In the genomic region with DNA sequence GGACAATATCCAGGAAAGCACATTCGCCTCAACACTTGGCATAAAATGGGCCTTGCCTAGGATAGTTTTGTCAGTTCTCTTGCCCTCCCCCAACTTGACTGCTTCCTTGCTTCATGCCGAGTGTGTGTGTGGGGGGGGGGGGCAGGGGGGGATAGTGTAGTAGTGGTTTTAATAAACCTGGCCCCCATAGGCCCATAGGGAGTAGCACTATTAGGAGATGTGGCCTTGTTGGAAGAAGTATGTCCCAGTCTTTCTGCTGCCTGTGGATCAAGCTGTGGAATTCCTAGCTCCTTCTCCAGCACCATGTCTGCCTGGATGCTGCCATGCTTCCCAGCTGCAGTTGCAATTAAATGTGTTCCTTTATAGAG, we compare ENCODE assay signal across 10 mouse cellular contexts.
DNase-seq lines count a peak whose midpoint lies in the region; ATAC-seq and TF ChIP-seq lines count a peak whose summit lies in the region.
"Had no signal": no experiment of that assay in that cellular context is flagged by ENCODE, and none has a peak within 500 bp of the region (broad histone marks: within the 10 kb centered on the region; RNA-seq: fewer than 3 reads in every experiment).

No protein-coding gene starts in this region.

- no peaks in the 10 kb centered on the region for H3K36me3 ChIP-seq in kidney, embryonic 15.5 days
- no peaks in the 10 kb centered on the region for H3K36me3 ChIP-seq in forebrain, embryonic 12.5 days (replicated peaks)
- H3K36me3 ChIP-seq in limb, embryonic 10.5 days, result no peaks in the 10 kb centered on the region; the same call in 1 of the 2 replicates
- H3K36me3 ChIP-seq in neural tube, embryonic 13.5 days, result no peaks in the 10 kb centered on the region
- no peaks in the 10 kb centered on the region for H3K36me3 ChIP-seq in stomach, postnatal 0 days (ENCODE audit: control insufficient read depth, insufficient read depth, low read length)
- H3K36me3 ChIP-seq in kidney, embryonic 14.5 days (ENCODE audit: control insufficient read depth, insufficient read depth, low read length), result no peaks in the 10 kb centered on the region

- H3K4me2 ChIP-seq in kidney, embryonic 15.5 days, result 0 out of 2 replicates have a peak overlapping the region, but pooled peaks have one; percentile 20
- peak overlapping the region; percentile 20 for H3K4me2 ChIP-seq in forebrain, embryonic 12.5 days
- peak overlapping the region; percentile 35; the same call in 1 of the 2 replicates for H3K4me2 ChIP-seq in neural tube, embryonic 13.5 days
- H3K4me2 ChIP-seq in stomach, postnatal 0 days (replicated peaks; ENCODE audit: low read depth), result no peak overlapping the region
- no peak overlapping the region; the same call in 1 of the 2 replicates for H3K4me2 ChIP-seq in kidney, embryonic 14.5 days (replicated peaks; ENCODE audit: low read depth, low read length)

- H3K9ac ChIP-seq in kidney, embryonic 15.5 days, result no peak overlapping the region
- no peak overlapping the region for H3K9ac ChIP-seq in forebrain, embryonic 12.5 days
- no peak overlapping the region for H3K9ac ChIP-seq in neural tube, embryonic 13.5 days
- H3K9ac ChIP-seq in stomach, postnatal 0 days (ENCODE audit: low read length), result no peak overlapping the region
- no peak overlapping the region for H3K9ac ChIP-seq in kidney, embryonic 14.5 days (ENCODE audit: low read depth, low read length)

- H3K27ac ChIP-seq in kidney, embryonic 15.5 days, result no peak overlapping the region
- no peak overlapping the region for H3K27ac ChIP-seq in forebrain, embryonic 12.5 days
- H3K27ac ChIP-seq in limb, embryonic 10.5 days, result peak overlapping the region; percentile 84
- peak overlapping the region; percentile 82 for H3K27ac ChIP-seq in neural tube, embryonic 13.5 days (replicated peaks)
- no peak overlapping the region for H3K27ac ChIP-seq in stomach, postnatal 0 days (replicated peaks)
- H3K27ac ChIP-seq in kidney, embryonic 14.5 days (ENCODE audit: low read depth, low read length), result no peak overlapping the region

- no peaks in the 10 kb centered on the region for H3K9me3 ChIP-seq in kidney, embryonic 15.5 days (replicated peaks)
- H3K9me3 ChIP-seq in forebrain, embryonic 12.5 days, result no peaks in the 10 kb centered on the region
- no peaks in the 10 kb centered on the region for H3K9me3 ChIP-seq in limb, embryonic 10.5 days (replicated peaks)
- H3K9me3 ChIP-seq in neural tube, embryonic 13.5 days, result no peaks in the 10 kb centered on the region
- H3K9me3 ChIP-seq in stomach, postnatal 0 days (ENCODE audit: control insufficient read depth, low read length), result no peaks in the 10 kb centered on the region
- H3K9me3 ChIP-seq in kidney, embryonic 14.5 days (ENCODE audit: control insufficient read depth, low read length), result no peaks in the 10 kb centered on the region

- H3K4me1 ChIP-seq in kidney, embryonic 15.5 days, result peaks cover 18% of the 10 kb centered on the region; the same call in 1 of the 2 replicates
- peaks cover 15% of the 10 kb centered on the region for H3K4me1 ChIP-seq in forebrain, embryonic 12.5 days
- peaks cover 38% of the 10 kb centered on the region for H3K4me1 ChIP-seq in limb, embryonic 10.5 days
- H3K4me1 ChIP-seq in neural tube, embryonic 13.5 days (replicated peaks), result peaks cover 34% of the 10 kb centered on the region
- no peaks in the 10 kb centered on the region for H3K4me1 ChIP-seq in stomach, postnatal 0 days (replicated peaks; ENCODE audit: control insufficient read depth, insufficient read depth)
- H3K4me1 ChIP-seq in kidney, embryonic 14.5 days (ENCODE audit: control insufficient read depth, insufficient read depth, low read length), result no peaks in the 10 kb centered on the region; the same call in 1 of the 2 replicates

- no peak for TF ChIP-seq CTCF in stomach, postnatal 0 days (IDR thresholded peaks at IDR 0.05; ENCODE audit: low read depth)

- no peak for DNase-seq in kidney, adult 18-20 months
- DNase-seq in limb, embryonic 10.5 days (ENCODE audit: low spot score), result no peak
- DNase-seq in stomach, postnatal 0 days (ENCODE audit: low spot score), result no peak
- DNase-seq: kidney, adult 2 months; thymus, adult 18-20 months had no signal

- no peak for TF ChIP-seq EP300 in stomach, postnatal 0 days (optimal IDR thresholded peaks at IDR 0.05)

- ATAC-seq in kidney, embryonic 15.5 days (replicated peaks; ENCODE audit: low FRiP score), result peak; percentile 13; the same call in 1 of the 2 replicates
- ATAC-seq in forebrain, embryonic 12.5 days (ENCODE audit: low FRiP score), result 0 out of 2 replicates have a peak, but pooled peaks have one; percentile 25
- ATAC-seq in neural tube, embryonic 13.5 days (ENCODE audit: low read depth), result peak; percentile 33; the same call in 1 of the 2 replicates
- no peak for ATAC-seq in stomach, postnatal 0 days (ENCODE audit: low FRiP score, low TSS enrichment)
- no peak for ATAC-seq in kidney, embryonic 14.5 days (ENCODE audit: low FRiP score, low TSS enrichment)

- no peak overlapping the region for H3K4me3 ChIP-seq in kidney, embryonic 15.5 days (replicated peaks)
- no peak overlapping the region for H3K4me3 ChIP-seq in forebrain, embryonic 12.5 days (replicated peaks)
- H3K4me3 ChIP-seq in limb, embryonic 10.5 days, result no peak overlapping the region
- no peak overlapping the region for H3K4me3 ChIP-seq in neural tube, embryonic 13.5 days
- H3K4me3 ChIP-seq in stomach, postnatal 0 days (ENCODE audit: low read depth, low read length), result no peak overlapping the region
- H3K4me3 ChIP-seq in kidney, embryonic 14.5 days (ENCODE audit: low read length), result no peak overlapping the region

- no peaks in the 10 kb centered on the region for H3K27me3 ChIP-seq in kidney, embryonic 15.5 days
- peaks cover 66% of the 10 kb centered on the region for H3K27me3 ChIP-seq in forebrain, embryonic 12.5 days
- no peaks in the 10 kb centered on the region; the same call in 1 of the 2 replicates for H3K27me3 ChIP-seq in limb, embryonic 10.5 days (ENCODE audit: low read depth, poor library complexity, severe bottlenecking)
- H3K27me3 ChIP-seq in neural tube, embryonic 13.5 days, result no peaks in the 10 kb centered on the region
- H3K27me3 ChIP-seq in stomach, postnatal 0 days (ENCODE audit: control insufficient read depth, insufficient read depth, low read length), result no peaks in the 10 kb centered on the region
- no peaks in the 10 kb centered on the region for H3K27me3 ChIP-seq in kidney, embryonic 14.5 days (ENCODE audit: control insufficient read depth, insufficient read depth, low read length)
- H3K27me3 ChIP-seq: CH12.LX had no signal

- WGBS in kidney, embryonic 15.5 days, result 37% methylated on average over 2 of the region's 2 CpGs
- WGBS in forebrain, embryonic 12.5 days, result 31% methylated on average over 2 of the region's 2 CpGs
- WGBS in limb, embryonic 10.5 days, result 38% methylated on average over 2 of the region's 2 CpGs
- WGBS in neural tube, embryonic 13.5 days, result 29% methylated on average over 2 of the region's 2 CpGs
- 44% methylated on average over 2 of the region's 2 CpGs for WGBS in stomach, postnatal 0 days
- 53% methylated on average over 2 of the region's 2 CpGs for WGBS in kidney, embryonic 14.5 days

Comparison
In these comparisons a context has a peak if more than half of its experiments do, and no peak if none do; other contexts are left out.
1. ATAC-seq: peak in kidney, embryonic 15.5 days (single experiment), forebrain, embryonic 12.5 days (single experiment) and neural tube, embryonic 13.5 days (single experiment); none in stomach, postnatal 0 days (single experiment) and kidney, embryonic 14.5 days (single experiment).
2. H3K4me2 ChIP-seq: peak in kidney, embryonic 15.5 days (single experiment), forebrain, embryonic 12.5 days (single experiment) and neural tube, embryonic 13.5 days (single experiment); none in stomach, postnatal 0 days (single experiment) and kidney, embryonic 14.5 days (single experiment).
3. H3K27ac ChIP-seq: peak in limb, embryonic 10.5 days (single experiment) and neural tube, embryonic 13.5 days (single experiment); none in kidney, embryonic 15.5 days (single experiment), forebrain, embryonic 12.5 days (single experiment), stomach, postnatal 0 days (single experiment) and kidney, embryonic 14.5 days (single experiment).